8 mouse cellular contexts compared by ENCODE assay signal in the genomic region with DNA sequence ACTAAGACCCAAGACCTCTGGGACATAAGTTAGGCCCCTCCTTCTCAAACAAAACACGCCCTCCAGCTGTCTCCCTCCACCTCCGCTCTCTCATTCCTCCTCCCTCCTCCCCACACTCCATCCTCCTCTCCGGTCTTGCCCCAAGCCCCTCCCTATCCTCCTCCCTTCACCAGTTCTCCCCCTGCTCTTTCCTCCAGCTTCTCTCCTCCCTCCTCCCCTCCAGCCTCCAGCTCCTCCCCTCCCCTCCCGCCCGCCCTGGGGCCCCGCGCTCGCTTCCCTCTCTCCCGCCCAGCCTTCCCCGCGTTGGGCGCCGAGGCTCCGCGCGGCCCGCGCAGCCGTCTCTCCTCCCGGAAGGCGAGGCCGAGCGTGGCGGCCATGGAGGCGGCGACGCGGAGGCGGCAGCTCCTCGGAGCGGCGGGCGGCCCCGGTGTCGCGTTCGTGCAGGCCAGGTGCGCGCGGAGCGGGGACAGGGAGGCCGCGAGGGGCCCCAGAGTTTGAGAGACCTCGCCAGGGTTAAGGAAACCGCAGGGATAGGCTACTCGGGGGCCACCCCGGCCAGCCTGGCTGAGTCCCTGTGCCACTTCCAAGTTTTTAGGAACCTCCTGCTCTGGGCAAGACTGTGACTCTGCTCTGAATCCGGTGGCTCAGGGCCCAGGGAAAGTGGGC. TPM values are rescaled to one million over a fixed set of nuclear protein-coding genes. Genes with fewer than 3 reads are reported as not detected.
DNase-seq lines count a peak whose midpoint lies in the region; ATAC-seq and TF ChIP-seq lines count a peak whose summit lies in the region.

A gene (plus strand): TSS at position 280 of the 666 bp plus-strand sequence.

- DNase-seq in ES-E14 (ENCODE audit: low read depth, low spot score) = peak; percentile 90
- DNase-seq in c-Kit-positive CD71-positive TER-119-negative erythroid progenitor cells, embryonic 14.5 days (ENCODE audit: low read depth) = peak; percentile 79
- peak; percentile 75 to 79 for DNase-seq in heart, postnatal 10 days
- DNase-seq in large intestine, adult 2 months (ENCODE audit: low read depth, low spot score) = no peak
- DNase-seq in lung, adult 18-20 months = peak; percentile 88 to 91
- peak; percentile 85 for DNase-seq in thymus, postnatal 0 days (ENCODE audit: low spot score)

- H3K9me3 ChIP-seq in ES-E14 (ENCODE audit: control insufficient read depth, insufficient read depth, low read depth, low read length) = no peaks in the 10 kb centered on the region
- no peaks in the 10 kb centered on the region for H3K9me3 ChIP-seq in forebrain, embryonic 12.5 days

- peak within 1 kb of the TSS; percentile 88 for H3K4me2 ChIP-seq in forebrain, embryonic 12.5 days

- H3K9ac ChIP-seq in ES-E14 (ENCODE audit: insufficient read depth, low read depth, low read length, poor library complexity, severe bottlenecking) = peak within 1 kb of the TSS; percentile 92
- H3K9ac ChIP-seq in forebrain, embryonic 12.5 days = peak within 1 kb of the TSS; percentile 88

- peak within 1 kb of the TSS; percentile 64 to 80 for H3K4me3 ChIP-seq in ES-E14 (ENCODE audit: insufficient read depth in 1 of 2, low read depth in 1 of 2, low read length in 2 of 2, poor library complexity in 1 of 2, severe bottlenecking in 1 of 2)
- peak within 1 kb of the TSS; percentile 69 for H3K4me3 ChIP-seq in forebrain, embryonic 12.5 days (replicated peaks)

- in situ Hi-C loops in ES-E14 (cut with MboI; ENCODE audit: low sequenced_read_pairs in 2 of 2, unreplicated experiment in 2 of 2) = no loop called here

- H3K27me3 ChIP-seq in forebrain, embryonic 12.5 days = 0 out of 2 replicates have a peak, but pooled peaks cover 5% of the 10 kb centered on the region

- under 1% methylated on average over 43 of the region's 48 CpGs for WGBS in forebrain, embryonic 12.5 days
- under 1% methylated on average over 48 of the region's 48 CpGs for WGBS in large intestine, adult 2 months

- H3K36me3 ChIP-seq in ES-E14 (ENCODE audit: control insufficient read depth, insufficient read depth, low read length, poor library complexity, severe bottlenecking) = no peaks in the 10 kb centered on the region
- H3K36me3 ChIP-seq in forebrain, embryonic 12.5 days (replicated peaks) = no peaks in the 10 kb centered on the region

- intact Hi-C loops in heart, postnatal 10 days (cut with DNase I) = no loop called here

- H3K4me1 ChIP-seq in ES-E14 (ENCODE audit: control insufficient read depth in 2 of 2, insufficient read depth in 2 of 2, low read length in 2 of 2, poor library complexity in 1 of 2) = peaks cover 3 to 11% of the 10 kb centered on the region in 2 experiments; a peak in 3 of 4 replicates
- peaks cover 26% of the 10 kb centered on the region for H3K4me1 ChIP-seq in forebrain, embryonic 12.5 days

- ATAC-seq in forebrain, embryonic 12.5 days (ENCODE audit: low FRiP score) = peak; percentile 85
- ATAC-seq in neutrophil, adult 5-6 weeks (ENCODE audit: extremely low read depth, insufficient number of reproducible peaks, low FRiP score, poor library complexity, severe bottlenecking) = peak; percentile 63

- no peak within 1 kb of the TSS for H3K27ac ChIP-seq in ES-E14 (ENCODE audit: insufficient read depth, low read depth, low read length, poor library complexity, severe bottlenecking)
- H3K27ac ChIP-seq in forebrain, embryonic 12.5 days = peak within 1 kb of the TSS; percentile 87

TF ChIP-seq in ES-E14, 5 proteins besides CTCF, POLR2A, EP300 and RAD21:
- no peak for TF ChIP-seq CHD2 (IDR thresholded peaks at IDR 0.05; ENCODE audit: low read depth, low read length)
- TF ChIP-seq MAFK (IDR thresholded peaks at IDR 0.05; ENCODE audit: insufficient read depth, low read depth, low read length) = no peak

RNA-seq across cellular contexts. Expression of the gene that starts here (rescaled TPM):
- total RNA-seq in ES-E14 (2012; rRNA removed) = 19.4 and 33.7 TPM in 2 replicates
- 8.5 and 9.8 TPM in 2 replicates for polyA plus RNA-seq in forebrain, embryonic 12.5 days (2016; fragmentation: Nextera tagmentation; extraction: Ambion mirVana)
- 10 to 100 TPM; 19.7 to 23.4 TPM for total RNA-seq in heart, postnatal 10 days (2021)
- polyA plus RNA-seq in large intestine, adult 2 months (2012; rRNA removed) = 47.8 and 51.3 TPM in 2 replicates
- total RNA-seq in neutrophil, adult 5-6 weeks (2017) = 0.70 and 2.6 TPM in 2 replicates
- 23.1 and 26.7 TPM in 2 replicates for polyA plus RNA-seq in thymus, postnatal 0 days (2015; fragmentation: Nextera tagmentation; extraction: Ambion mirVana)
